Mouse (Mus musculus) gastrocnemius, adult 2 months (tissue): ENCODE measurements around the gene Krcc1. TPM values are rescaled to one million over a fixed set of nuclear protein-coding genes. Genes with fewer than 3 reads are reported as not detected.
A peak's percentile ranks its signal among the peaks of the same experiment; 100 is the strongest.

ENCODE experiments used
- DNase-seq: peaks from one replicate; pipeline ENCODE4 v3.0.0; 2022
- H3K27ac ChIP-seq: fragments of 200-600 bp; 2 replicates; pipeline ENCODE4 v1.8.1; 2022; ENCODE audit warnings: mild to moderate bottlenecking
- H3K4me3 ChIP-seq: fragments of 200-600 bp; 2 replicates; pipeline ENCODE4 v1.8.1; 2022; ENCODE audit warnings: mild to moderate bottlenecking, moderate library complexity
- CTCF ChIP-seq: fragments of 200-600 bp; IDR thresholded peaks from 2 replicates; pipeline ENCODE4 v1.8.1; 2022; ENCODE audit warnings: antibody characterized with exemption, mild to moderate bottlenecking, moderate library complexity
- intact Hi-C: fragments of 180-260 bp; cut with DNase I; formaldehyde crosslinking; loops from one replicate; pipeline ENCODE4 v1.15.1; 2025
- long read RNA-seq, 2 experiments: library from polyadenylated mRNA; stranded (forward); transcript quantifications; one replicate each; pipeline ENCODE4 v2.0.0; 2021
- total RNA-seq, 2 experiments: library from RNA; stranded (reverse); gene quantifications; 2 replicates each; pipeline ENCODE4 v1.2.3; 2021

Gene Krcc1
- total RNA-seq = 10 to 100 TPM; 23.7 to 33.6 TPM
- long read RNA-seq, experiment 1, transcript Krcc1-203 (3 exons, 1,687 nt) = major isoform, 17 of 22 reads
- long read RNA-seq, experiment 1, partial matches to known transcripts = 0 of 22 reads
- long read RNA-seq, experiment 1, other reads (novel, unspliced or antisense) = 5 of 22 reads
- long read RNA-seq, experiment 2, transcript Krcc1-203 (3 exons, 1,687 nt) = major isoform, 25 of 30 reads
- long read RNA-seq, experiment 2, partial matches to known transcripts = 0 of 30 reads
- long read RNA-seq, experiment 2, other reads (novel, unspliced or antisense) = 5 of 30 reads

DNA sequence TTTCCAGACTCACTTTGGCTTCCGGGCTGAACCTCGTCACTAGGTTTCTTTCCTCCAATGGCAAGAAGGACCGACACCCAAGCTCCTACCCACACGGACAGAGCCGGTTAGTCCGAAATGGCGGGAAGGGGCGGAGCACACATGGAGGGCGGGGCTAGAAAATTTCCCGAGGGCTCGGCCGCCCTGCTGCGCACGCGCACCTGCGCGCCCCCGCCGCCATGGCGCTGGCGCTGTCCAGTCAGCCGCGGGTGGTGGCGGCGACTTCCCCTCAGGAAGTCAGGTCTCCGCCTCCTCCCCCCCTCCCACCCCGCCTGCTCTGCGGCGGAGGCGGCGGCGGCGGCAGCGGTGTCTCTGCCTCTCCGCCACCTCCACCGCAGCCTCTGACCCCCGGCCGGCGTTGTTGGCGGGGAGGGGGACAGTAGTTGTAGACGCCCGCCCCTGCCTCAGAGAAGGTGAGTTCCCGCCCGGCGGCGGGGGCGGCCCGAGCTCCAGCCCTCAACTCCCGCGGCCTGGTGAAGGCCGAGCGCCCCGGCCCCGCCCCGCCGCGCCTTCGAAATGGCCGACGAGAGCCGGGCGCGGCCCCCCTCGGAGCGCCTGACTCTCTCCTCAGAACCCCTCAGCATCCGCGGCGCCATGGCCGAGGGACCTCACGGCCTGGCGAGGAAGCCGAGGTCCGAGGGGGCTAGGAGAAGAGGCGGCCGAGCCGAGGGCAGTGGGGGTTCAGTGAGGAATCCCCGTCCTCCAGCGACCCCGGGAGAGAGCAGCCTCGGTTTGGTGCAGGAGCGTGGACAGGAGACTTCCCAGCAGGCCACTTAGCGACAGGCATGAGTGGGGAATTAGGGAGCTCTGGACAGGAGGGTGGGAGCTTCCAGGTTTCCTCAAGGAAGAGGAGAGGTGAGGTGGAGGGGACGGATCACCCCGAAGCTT, at the start of gene Krcc1:
Gene Krcc1, plus strand, starts transcription at position 289 of the 927 bp plus-strand sequence.
- Histone ChIP-seq H3K27ac (peak within 1 kb of the TSS; percentile 99), H3K4me3 (peak within 1 kb of the TSS; percentile 93)
- intact Hi-C loops = loop anchor here (5.0 to 10.0 kb wide), 2 partner anchors 146 to 223 kb away; partner anchors contain the start of gene Rnf103
- peak; percentile 98 for DNase-seq
- TF ChIP-seq CTCF = no peak

DNA sequence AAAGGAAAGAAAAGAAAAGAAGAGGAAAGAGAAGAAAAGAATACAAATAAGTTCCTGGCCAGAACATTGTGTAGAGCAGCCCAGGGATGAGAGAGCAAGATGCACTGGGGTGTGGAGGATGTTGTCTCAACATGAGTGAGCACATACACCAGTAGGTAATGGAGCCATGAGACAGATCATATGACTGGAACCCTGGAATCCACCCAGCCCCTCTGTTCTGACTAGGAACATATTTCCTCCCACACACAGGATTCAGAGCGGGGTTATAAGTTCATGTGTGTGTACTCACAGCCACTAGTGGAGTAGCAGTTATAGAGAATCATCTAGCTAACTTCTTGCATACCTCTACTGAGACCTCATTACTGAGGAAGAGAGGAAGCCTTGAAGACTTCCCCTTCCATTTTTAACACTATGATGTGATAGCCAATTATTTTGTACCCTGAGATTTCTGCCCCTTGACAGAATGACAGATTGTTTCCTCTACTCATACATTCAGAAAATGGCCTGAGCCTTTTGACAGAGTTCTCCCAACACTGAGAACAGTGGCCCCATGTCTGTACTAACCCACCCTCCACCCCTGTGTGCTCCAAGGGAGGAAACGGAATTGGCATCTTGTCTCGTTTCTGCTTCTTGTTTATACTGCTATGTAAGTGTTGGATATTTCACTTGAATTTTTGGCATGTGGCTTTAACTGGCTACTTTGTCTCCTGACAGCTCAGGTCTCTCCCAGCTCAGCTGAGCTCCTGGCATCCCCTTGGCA, 47.1 kb upstream of the Krcc1 start:
- H3K4me3 ChIP-seq = no peak overlapping the region
- H3K27ac ChIP-seq = no peak overlapping the region; the same call in 1 of the 2 replicates
- peak; percentile 49 for DNase-seq
- intact Hi-C loops = no loop called here
- no peak for TF ChIP-seq CTCF

DNA sequence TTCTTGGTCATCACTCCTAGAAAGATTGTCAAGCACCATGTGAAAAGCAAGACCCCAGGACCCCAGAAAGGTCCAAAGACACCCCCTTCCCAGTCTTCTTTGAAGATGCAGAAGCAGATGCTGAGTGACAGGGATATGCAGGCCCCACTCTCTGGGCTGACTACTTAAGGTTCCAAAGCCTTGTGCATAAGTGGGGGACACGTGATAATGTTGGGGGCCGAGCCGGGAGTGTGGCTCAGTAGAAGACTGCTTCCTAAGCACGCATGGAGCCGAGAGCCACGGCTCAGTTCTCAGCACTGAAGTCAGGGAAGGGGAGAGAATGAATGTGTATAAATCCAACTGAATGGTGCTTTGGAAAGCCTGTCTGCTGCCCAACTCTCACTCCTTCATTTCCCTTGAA, 44.9 kb upstream of the Krcc1 start:
- intact Hi-C loops = no loop called here
- H3K4me3 ChIP-seq = no peak overlapping the region
- no peak for DNase-seq
- H3K27ac ChIP-seq = no peak overlapping the region
- no peak for TF ChIP-seq CTCF

DNA sequence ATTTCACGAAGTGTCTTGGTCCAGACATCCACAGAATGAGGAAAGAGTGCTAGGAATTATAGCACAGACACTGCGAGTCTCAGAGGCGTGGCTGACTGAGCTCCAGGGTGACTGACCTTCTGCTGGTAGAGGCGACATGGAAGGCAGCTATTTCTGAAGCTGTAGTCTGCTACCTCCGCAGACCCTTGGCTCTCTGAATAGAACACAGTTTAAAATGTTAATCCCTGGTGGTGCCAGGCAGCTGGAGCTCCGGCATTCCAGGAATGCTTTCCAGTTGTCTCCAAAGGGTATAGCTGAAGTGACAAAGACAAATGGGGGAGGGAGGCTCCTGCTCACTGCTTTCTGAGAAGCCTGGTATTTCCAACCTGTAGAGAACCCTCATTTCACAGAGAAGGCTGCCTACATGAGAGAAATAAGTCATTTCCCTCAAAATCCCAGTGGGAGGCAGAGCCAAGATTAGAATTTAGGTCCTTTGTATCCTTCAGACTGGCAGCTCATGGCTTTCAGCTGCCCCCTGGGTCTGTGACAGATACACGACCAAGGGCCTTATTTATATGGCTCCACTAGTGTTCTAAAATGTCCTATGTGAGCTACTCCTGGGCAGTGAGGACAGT, 44.2 kb upstream of the Krcc1 start:
- no peak for DNase-seq
- Histone ChIP-seq H3K4me3 (no peak overlapping the region), H3K27ac (peak overlapping the region; percentile 28; the same call in 1 of the 2 replicates)
- intact Hi-C loops = no loop called here
- TF ChIP-seq CTCF = no peak

DNA sequence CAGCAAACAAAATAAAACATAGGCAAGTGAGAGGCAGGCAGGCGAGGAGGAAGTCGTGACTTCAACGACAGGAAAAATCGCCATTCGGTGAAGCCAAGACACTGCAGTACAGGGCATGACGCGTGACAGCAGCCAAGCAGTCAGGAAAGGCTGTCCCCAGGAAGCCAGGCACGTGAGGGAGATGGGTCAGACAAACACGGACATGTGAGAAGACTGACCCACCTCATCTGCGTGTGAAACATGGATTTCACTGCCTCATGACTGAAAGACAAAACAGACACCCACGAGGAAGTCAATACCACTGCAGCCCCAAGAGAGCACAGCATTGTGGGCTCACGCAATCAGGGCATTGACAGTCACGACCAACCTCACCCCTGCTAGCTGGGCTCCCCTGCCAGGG, 36.4 kb upstream of the Krcc1 start:
- Histone ChIP-seq H3K4me3 (no peak overlapping the region), H3K27ac (no peak overlapping the region)
- TF ChIP-seq CTCF = no peak
- DNase-seq = no peak
- intact Hi-C loops = no loop called here

DNA sequence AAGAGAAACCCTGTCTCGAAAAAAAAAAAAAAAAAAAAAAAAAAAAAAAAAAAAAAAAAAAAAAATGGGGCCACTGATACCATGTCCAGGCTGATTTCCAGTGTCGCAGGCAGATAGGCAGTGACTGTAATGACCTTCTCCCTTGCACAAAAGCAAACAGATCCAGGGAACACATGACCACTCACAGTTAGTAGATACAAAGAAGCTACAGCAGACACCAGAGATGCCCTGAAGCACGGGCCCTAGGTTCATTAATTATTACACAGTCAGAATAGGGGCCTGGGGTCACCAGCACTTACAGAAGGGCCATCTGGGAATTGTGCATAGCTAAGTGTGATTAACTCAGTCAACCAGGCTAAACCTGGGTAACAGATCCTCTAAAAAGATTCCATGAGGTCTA, 35.5 kb upstream of the Krcc1 start:
- Histone ChIP-seq H3K4me3 (no peak overlapping the region), H3K27ac (no peak overlapping the region)
- no peak for TF ChIP-seq CTCF
- DNase-seq = no peak
- intact Hi-C loops = no loop called here

DNA sequence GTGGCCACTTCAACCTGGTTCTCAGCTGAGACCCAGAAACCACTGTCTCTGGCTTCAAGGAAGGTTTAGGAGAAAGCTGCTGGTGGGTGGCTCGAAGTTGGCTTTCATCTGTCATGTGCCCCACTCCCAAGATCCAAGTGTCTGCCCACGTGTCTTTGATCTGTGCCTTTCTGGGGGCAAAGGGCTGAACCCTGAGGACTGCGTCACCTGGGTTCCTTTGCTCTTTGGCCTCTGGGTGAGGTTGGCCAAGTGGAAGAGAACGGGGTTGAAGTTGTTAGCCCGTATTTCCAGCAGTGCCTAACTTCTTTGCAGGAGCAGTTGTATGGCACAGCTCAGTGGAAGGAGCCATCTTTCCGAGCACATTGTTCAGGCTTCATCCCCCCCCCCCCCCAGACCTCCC, 35.0 kb upstream of the Krcc1 start:
- intact Hi-C loops = no loop called here
- TF ChIP-seq CTCF = no peak
- H3K27ac ChIP-seq = no peak overlapping the region

DNA sequence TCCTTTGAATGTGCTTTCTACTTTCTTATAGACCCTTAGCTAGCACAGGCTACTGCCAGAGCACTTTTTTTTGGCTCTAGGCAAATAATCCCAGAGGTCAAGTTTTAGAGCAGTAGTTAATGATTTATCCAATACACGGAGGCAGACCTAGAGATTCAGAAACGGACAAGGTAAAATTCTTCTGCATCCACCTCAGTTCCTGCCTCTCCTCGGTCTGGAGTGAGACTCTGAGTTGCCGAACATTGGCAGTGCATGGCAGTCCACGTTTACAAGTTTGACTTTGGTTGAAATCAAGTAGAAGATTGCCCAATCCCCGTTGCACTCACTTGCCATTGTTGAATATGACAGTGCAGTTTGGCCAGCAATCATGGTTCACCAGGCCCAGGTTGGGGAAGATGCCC, 34.4 kb upstream of the Krcc1 start:
- Histone ChIP-seq H3K4me3 (no peak overlapping the region), H3K27ac (no peak overlapping the region)
- no peak for DNase-seq
- TF ChIP-seq CTCF = no peak
- intact Hi-C loops = no loop called here

More for the DNA sequence above, 35.0 kb upstream of the Krcc1 start:
- no peak overlapping the region for H3K4me3 ChIP-seq
- DNase-seq = no peak

DNA sequence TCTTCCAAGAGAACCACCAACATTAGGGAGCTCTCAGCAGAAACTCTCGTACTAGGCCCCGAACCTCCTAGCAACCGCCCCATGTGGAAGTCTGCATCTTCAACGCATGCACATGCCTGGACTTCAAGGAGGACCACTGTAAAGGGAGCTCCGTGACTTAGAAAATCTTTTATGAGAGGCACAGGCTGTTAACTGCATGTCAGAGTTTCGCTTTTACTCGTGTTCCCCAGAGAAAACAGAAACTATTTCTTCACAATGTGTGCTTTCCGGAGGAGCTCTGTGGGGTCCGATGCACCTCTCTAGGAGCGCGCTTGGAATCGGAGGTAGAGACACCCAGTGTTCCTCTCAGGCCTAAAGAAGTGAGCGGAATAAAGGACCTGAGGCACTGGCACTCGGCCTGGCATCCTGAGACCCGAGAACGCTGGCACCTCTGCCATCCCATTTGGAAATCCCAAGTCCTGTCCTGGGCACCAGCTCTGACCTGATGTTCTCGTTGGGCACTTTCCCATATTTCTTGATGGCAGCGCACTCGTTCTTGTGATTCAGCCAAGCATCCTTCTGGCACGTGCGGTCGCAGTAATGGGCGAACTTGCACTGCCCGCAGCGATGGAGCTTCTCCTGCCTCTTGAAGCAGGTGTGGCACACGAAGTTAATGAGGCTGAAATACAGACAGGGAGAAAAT, 32.3 kb upstream of the Krcc1 start:
- intact Hi-C loops = no loop called here
- Histone ChIP-seq H3K27ac (no peak overlapping the region), H3K4me3 (no peak overlapping the region)
- no peak for TF ChIP-seq CTCF
- DNase-seq = peak; percentile 70

DNA sequence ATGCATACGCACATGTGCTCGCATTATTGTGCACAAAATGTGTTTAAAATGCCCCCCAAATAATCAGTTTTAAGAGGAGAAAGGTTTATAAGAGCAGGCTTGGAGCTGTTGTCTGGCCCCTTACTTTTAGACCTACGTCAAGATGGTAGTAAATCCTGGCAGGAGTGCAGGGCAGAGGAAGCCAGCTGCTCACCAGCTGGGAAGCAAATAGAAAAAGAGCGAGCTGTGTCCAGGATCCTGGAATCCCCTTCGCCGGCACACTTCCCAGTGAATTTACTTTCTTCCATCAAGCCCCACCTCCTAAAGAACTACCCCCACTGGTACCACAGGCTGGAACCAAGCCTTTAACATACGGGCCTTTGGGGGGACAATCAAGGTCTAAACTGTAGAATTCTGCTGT, 30.6 kb upstream of the Krcc1 start:
- DNase-seq = no peak
- Histone ChIP-seq H3K4me3 (no peak overlapping the region), H3K27ac (peak overlapping the region; percentile 51)
- intact Hi-C loops = loop anchor here (5.0 kb wide), 1 partner anchor 156 kb away; no protein-coding TSS in a partner anchor
- TF ChIP-seq CTCF = no peak

DNA sequence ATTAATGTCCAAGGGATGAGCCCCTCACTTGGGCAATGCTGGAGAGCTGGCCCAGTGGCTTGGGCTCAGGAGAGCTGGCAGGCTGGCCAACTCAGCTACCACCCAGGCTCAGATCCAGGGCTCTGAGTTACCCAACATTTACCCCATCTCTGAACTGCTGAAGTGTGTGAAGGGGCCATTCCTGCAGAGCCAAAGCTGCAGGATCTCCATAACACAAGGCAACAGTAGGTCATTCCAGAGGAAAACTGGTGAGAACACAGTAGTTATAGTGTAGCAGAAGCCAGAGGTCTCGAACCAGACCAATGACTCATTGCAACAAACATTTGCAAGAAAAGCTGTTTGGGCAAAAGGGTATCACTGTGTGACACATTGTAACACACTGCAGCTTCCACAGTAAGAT, 28.7 kb upstream of the Krcc1 start:
- intact Hi-C loops = loop anchor here (5.0 kb wide), 1 partner anchor 154 kb away; no protein-coding TSS in a partner anchor
- no peak overlapping the region; the same call in 1 of the 2 replicates for H3K27ac ChIP-seq
- H3K4me3 ChIP-seq = no peak overlapping the region
- TF ChIP-seq CTCF = no peak
- no peak for DNase-seq
